Mouse (Mus musculus): ENCODE results near the gene Gm45808. TPM values are rescaled to one million over a fixed set of nuclear protein-coding genes. Genes with fewer than 3 reads are reported as not detected.
"Not testable (repeated sequence)": the region's sequence is repeated elsewhere in the genome, so short reads cannot be mapped to it uniquely, and the experiment has no call there.

Gm45808 gene
- polyA plus RNA-seq, 1 experiment from 2014 or later = not detected

GRCm38 (mm10) chr7:45465112-45465511 lies 21.5 kb downstream of the Gm45808 start:
- no peaks in the 10 kb centered on the region for H3K27me3 ChIP-seq
- H3K9me3 ChIP-seq = no peaks in the 10 kb centered on the region
- peak overlapping the region; percentile 87; the same call in 1 of the 2 replicates for H3K4me3 ChIP-seq (replicated peaks)
- ATAC-seq = no peak
- peak overlapping the region; percentile 88 for H3K4me2 ChIP-seq (replicated peaks)
- WGBS = 96% methylated on average over 12 of the region's 12 CpGs
- H3K4me1 ChIP-seq (replicated peaks) = peaks cover 40% of the 10 kb centered on the region
- peak overlapping the region; percentile 91; the same call in 1 of the 2 replicates for H3K9ac ChIP-seq (replicated peaks)
- peaks cover 35% of the 10 kb centered on the region for H3K36me3 ChIP-seq
- H3K27ac ChIP-seq = no peak overlapping the region

GRCm38 (mm10) chr7:45463987-45464778 lies 22.4 kb downstream of the Gm45808 start:
- H3K4me1 ChIP-seq (replicated peaks) = peaks cover 42% of the 10 kb centered on the region
- H3K9ac ChIP-seq (replicated peaks) = no peak overlapping the region
- no peak for ATAC-seq
- H3K27ac ChIP-seq = no peak overlapping the region
- H3K4me2 ChIP-seq (replicated peaks) = no peak overlapping the region
- H3K36me3 ChIP-seq = peaks cover 35% of the 10 kb centered on the region
- H3K4me3 ChIP-seq (replicated peaks) = no peak overlapping the region
- no peaks in the 10 kb centered on the region for H3K27me3 ChIP-seq
- 97% methylated on average over 7 of the region's 7 CpGs for WGBS
- no peaks in the 10 kb centered on the region for H3K9me3 ChIP-seq

GRCm38 (mm10) chr7:45462868-45463267 lies 23.7 kb downstream of the Gm45808 start:
- not testable (repeated sequence) for H3K9ac ChIP-seq (replicated peaks); H3K4me2 ChIP-seq (replicated peaks); H3K9me3 ChIP-seq; H3K27ac ChIP-seq; ATAC-seq; H3K4me3 ChIP-seq (replicated peaks); H3K27me3 ChIP-seq
- Histone ChIP-seq H3K36me3 (peaks cover 40% of the 10 kb centered on the region), H3K4me1 (replicated peaks) (peaks cover 48% of the 10 kb centered on the region)
- 85% methylated on average over 4 of the region's 4 CpGs for WGBS

GRCm38 (mm10) chr7:45462325-45462724 lies 24.3 kb downstream of the Gm45808 start:
- no peak for ATAC-seq
- H3K4me1 ChIP-seq (replicated peaks) = peaks cover 52% of the 10 kb centered on the region
- no peak overlapping the region for H3K27ac ChIP-seq
- H3K36me3 ChIP-seq = peaks cover 46% of the 10 kb centered on the region
- H3K4me2 ChIP-seq (replicated peaks) = no peak overlapping the region
- 95% methylated on average over 4 of the region's 4 CpGs for WGBS
- H3K9ac ChIP-seq (replicated peaks) = no peak overlapping the region
- no peaks in the 10 kb centered on the region for H3K9me3 ChIP-seq
- no peaks in the 10 kb centered on the region for H3K27me3 ChIP-seq
- H3K4me3 ChIP-seq (replicated peaks) = no peak overlapping the region

GRCm38 (mm10) chr7:45461781-45462180 lies 24.8 kb downstream of the Gm45808 start:
- Histone ChIP-seq H3K4me3 (replicated peaks) (no peak overlapping the region), H3K27me3 (no peaks in the 10 kb centered on the region), H3K4me1 (replicated peaks) (peaks cover 54% of the 10 kb centered on the region), H3K36me3 (peaks cover 51% of the 10 kb centered on the region), H3K9me3 (no peaks in the 10 kb centered on the region), H3K27ac (0 out of 2 replicates have a peak overlapping the region, but pooled peaks have one; percentile 64), H3K4me2 (replicated peaks) (no peak overlapping the region), H3K9ac (replicated peaks) (no peak overlapping the region)
- WGBS = 94% methylated on average over 4 of the region's 4 CpGs
- ATAC-seq = no peak

- no peak overlapping the region for H3K9ac ChIP-seq (replicated peaks)
- H3K9me3 ChIP-seq = no peaks in the 10 kb centered on the region
- H3K27ac ChIP-seq = peak overlapping the region; percentile 95
- peaks cover 58% of the 10 kb centered on the region for H3K4me1 ChIP-seq (replicated peaks)
- no peak overlapping the region for H3K4me2 ChIP-seq (replicated peaks)
- no peak overlapping the region for H3K4me3 ChIP-seq (replicated peaks)
- WGBS = 60% methylated on average over 5 of the region's 5 CpGs
- no peak for ATAC-seq
- peaks cover 55% of the 10 kb centered on the region for H3K36me3 ChIP-seq
- no peaks in the 10 kb centered on the region for H3K27me3 ChIP-seq
These were observed 25.3 kb downstream of the Gm45808 start for GRCm38 (mm10) chr7:45461326-45461725.

- Histone ChIP-seq H3K9ac (replicated peaks) (peak overlapping the region; percentile 61; the same call in 1 of the 2 replicates), H3K27me3 (no peaks in the 10 kb centered on the region), H3K4me3 (replicated peaks) (no peak overlapping the region), H3K27ac (peak overlapping the region; percentile 95), H3K36me3 (peaks cover 59% of the 10 kb centered on the region), H3K4me1 (replicated peaks) (peaks cover 58% of the 10 kb centered on the region), H3K9me3 (no peaks in the 10 kb centered on the region), H3K4me2 (replicated peaks) (peak overlapping the region; percentile 56; the same call in 1 of the 2 replicates)
- ATAC-seq = no peak
- WGBS = 58% methylated on average over 13 of the region's 13 CpGs
These were observed 25.7 kb downstream of the Gm45808 start for GRCm38 (mm10) chr7:45460860-45461314.

GRCm38 (mm10) chr7:45460377-45460776 lies 26.2 kb downstream of the Gm45808 start:
- Histone ChIP-seq H3K4me3 (replicated peaks) (peak overlapping the region; percentile 95), H3K27ac (peak overlapping the region; percentile 95), H3K36me3 (peaks cover 64% of the 10 kb centered on the region), H3K27me3 (no peaks in the 10 kb centered on the region), H3K9me3 (no peaks in the 10 kb centered on the region), H3K4me2 (replicated peaks) (peak overlapping the region; percentile 56), H3K4me1 (replicated peaks) (peaks cover 52% of the 10 kb centered on the region), H3K9ac (replicated peaks) (peak overlapping the region; percentile 61)
- 76% methylated on average over 7 of the region's 7 CpGs for WGBS
- ATAC-seq = peak; percentile 4; the same call in 1 of the 2 replicates

- H3K9me3 ChIP-seq, H3K27me3 ChIP-seq: not testable (repeated sequence)
- Histone ChIP-seq H3K9ac (replicated peaks) (peak within 1 kb of the TSS; percentile 97), H3K27ac (peak within 1 kb of the TSS; percentile 95), H3K4me2 (replicated peaks) (peak within 1 kb of the TSS; percentile 92), H3K4me3 (replicated peaks) (peak within 1 kb of the TSS; percentile 95), H3K4me1 (replicated peaks) (peaks cover 45% of the 10 kb centered on the region), H3K36me3 (peaks cover 65% of the 10 kb centered on the region)
- 0% methylated on average over 34 of the region's 37 CpGs for WGBS
- peak; percentile 95 for ATAC-seq
These were observed 27.0 kb downstream of the Gm45808 start, which contains the start of gene Ftl1 for GRCm38 (mm10) chr7:45459564-45460140. Gene Ftl1, minus strand, starts transcription at chr7:45459884.

- H3K27ac ChIP-seq = peak overlapping the region; percentile 95
- WGBS = under 1% methylated on average over 42 of the region's 43 CpGs
- H3K4me1 ChIP-seq (replicated peaks) = peaks cover 44% of the 10 kb centered on the region
- H3K36me3 ChIP-seq = peaks cover 69% of the 10 kb centered on the region
- H3K9me3 ChIP-seq = no peaks in the 10 kb centered on the region
- peak; percentile 79 for ATAC-seq
- H3K9ac ChIP-seq (replicated peaks) = peak overlapping the region; percentile 97
- no peaks in the 10 kb centered on the region for H3K27me3 ChIP-seq
- peak overlapping the region; percentile 92 for H3K4me2 ChIP-seq (replicated peaks)
- H3K4me3 ChIP-seq (replicated peaks) = peak overlapping the region; percentile 95
These were observed 27.7 kb downstream of the Gm45808 start for GRCm38 (mm10) chr7:45458748-45459563.

GRCm38 (mm10) chr7:45457204-45458060 lies 29.2 kb downstream of the Gm45808 start:
- peaks cover 44% of the 10 kb centered on the region for H3K4me1 ChIP-seq (replicated peaks)
- H3K27me3 ChIP-seq = no peaks in the 10 kb centered on the region
- peaks cover 63% of the 10 kb centered on the region for H3K36me3 ChIP-seq
- peak overlapping the region; percentile 92 for H3K4me2 ChIP-seq (replicated peaks)
- H3K4me3 ChIP-seq (replicated peaks) = peak overlapping the region; percentile 95
- 79% methylated on average over 10 of the region's 10 CpGs for WGBS
- H3K9ac ChIP-seq (replicated peaks) = peak overlapping the region; percentile 97
- no peak for ATAC-seq
- no peaks in the 10 kb centered on the region for H3K9me3 ChIP-seq
- peak overlapping the region; percentile 15; the same call in 1 of the 2 replicates for H3K27ac ChIP-seq
